Mouse (Mus musculus) liver, postnatal 0 days (tissue): ENCODE data around the gene Sec14l2.

Experiments
- CTCF ChIP-seq: sonication (generic); IDR thresholded peaks from 2 replicates; pipeline ENCODE4 v1.5.1; 2016; ENCODE audit warnings: antibody characterized with exemption, low read depth
- EP300 ChIP-seq: IDR thresholded peaks from 2 replicates; pipeline ENCODE4 v1.6.1; 2016; ENCODE audit warnings: antibody characterized with exemption, low read depth, mild to moderate bottlenecking

- no peak for TF ChIP-seq CTCF
- TF ChIP-seq EP300, result no peak
These were observed 11.2 kb upstream of the Sec14l2 start for GRCm38 (mm10) chr11:4134400-4134799.
